Mouse (Mus musculus): ENCODE measurements at regions not wholly inside any gene's neighbourhood (a gene's known extent, or its start where the extent isn't known, plus 50 kb on each side); places are given as distances from the start of the nearest gene placed in this dataset.

DNA sequence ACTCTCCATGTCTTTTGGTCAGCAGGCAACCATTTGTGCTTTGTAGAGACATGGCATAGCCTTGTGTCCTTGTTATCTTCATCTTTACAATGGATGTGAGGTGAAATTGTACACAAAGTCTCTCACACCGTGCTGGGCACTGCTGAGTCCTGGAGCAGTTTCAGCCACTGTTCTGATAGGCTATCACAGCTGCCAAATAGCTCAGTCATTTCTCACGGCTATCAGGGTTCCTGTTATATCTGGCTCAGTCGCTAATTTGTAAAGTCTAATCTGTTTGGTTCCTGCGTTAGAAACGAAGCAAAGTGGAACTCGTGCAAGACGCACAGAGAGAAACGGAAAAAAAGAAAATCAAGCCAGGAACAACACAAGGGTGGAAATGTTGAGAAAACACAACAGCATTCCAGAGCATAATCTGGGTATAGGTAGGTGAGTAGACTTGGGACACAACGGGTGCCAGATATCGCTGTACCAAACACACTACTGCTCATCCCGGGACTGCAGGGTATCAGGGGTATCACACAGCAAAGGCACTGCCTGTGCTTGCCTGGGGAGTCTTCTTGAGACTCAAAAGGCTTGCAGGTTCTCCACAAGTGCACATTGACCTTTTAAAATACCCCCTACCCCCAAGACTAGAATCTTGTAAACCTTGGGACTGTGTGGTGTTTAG is 189.7 kb upstream of the Pde3a start:
- Histone ChIP-seq H3K27ac (replicated peaks; ENCODE audit: low read depth, low read length) (no peak overlapping the region), H3K9me3 (ENCODE audit: control insufficient read depth, low read length) (no peaks in the 10 kb centered on the region), H3K4me3 (replicated peaks; ENCODE audit: low read length) (no peak overlapping the region), H3K27me3 (ENCODE audit: control insufficient read depth, insufficient read depth, low read length) (no peaks in the 10 kb centered on the region), H3K4me1 (ENCODE audit: control insufficient read depth, insufficient read depth, low read length) (no peaks in the 10 kb centered on the region), H3K36me3 (ENCODE audit: control insufficient read depth, insufficient read depth, low read length) (no peaks in the 10 kb centered on the region), H3K9ac (ENCODE audit: low read depth, low read length, severe bottlenecking) (no peak overlapping the region), H3K4me2 (replicated peaks; ENCODE audit: low read depth, low read length, severe bottlenecking) (no peak overlapping the region)
- ATAC-seq (ENCODE audit: low FRiP score, low read depth) (no peak), DNase-seq (ENCODE audit: low spot score) (no peak)
- 92% methylated on average over 11 of the region's 11 CpGs for WGBS
- no peak for TF ChIP-seq POLR2A (IDR thresholded peaks at IDR 0.05; ENCODE audit: borderline replicate concordance, extremely low read depth, insufficient read depth, insufficient read length)

DNA sequence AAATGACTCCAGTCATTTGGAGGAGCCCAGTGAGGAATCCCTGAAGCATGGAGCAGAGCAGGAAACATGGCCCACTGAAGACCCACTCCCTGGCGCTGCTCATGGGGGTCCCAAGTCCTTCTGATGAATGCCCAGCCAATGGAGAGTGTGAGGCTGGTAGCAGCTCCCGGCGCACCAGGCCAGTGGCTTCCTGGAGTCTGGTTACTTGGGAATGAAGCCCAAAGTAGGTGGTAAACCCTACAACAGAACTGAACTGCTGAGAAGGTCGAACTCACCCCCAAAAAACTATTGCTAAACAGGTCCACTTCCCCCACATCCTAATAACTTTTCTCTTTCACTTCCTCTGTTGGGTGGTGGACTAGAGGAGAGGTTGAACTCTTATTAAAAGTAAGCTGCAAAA is 183.3 kb upstream of the Pde3a start:
- ATAC-seq (ENCODE audit: low FRiP score, low read depth) (no peak), DNase-seq (ENCODE audit: low spot score) (no peak)
- Histone ChIP-seq H3K4me2 (replicated peaks; ENCODE audit: low read depth, low read length, severe bottlenecking) (no peak overlapping the region), H3K4me1 (ENCODE audit: control insufficient read depth, insufficient read depth, low read length) (no peaks in the 10 kb centered on the region), H3K9ac (ENCODE audit: low read depth, low read length, severe bottlenecking) (no peak overlapping the region), H3K4me3 (replicated peaks; ENCODE audit: low read length) (no peak overlapping the region), H3K9me3 (ENCODE audit: control insufficient read depth, low read length) (no peaks in the 10 kb centered on the region), H3K36me3 (ENCODE audit: control insufficient read depth, insufficient read depth, low read length) (no peaks in the 10 kb centered on the region), H3K27me3 (ENCODE audit: control insufficient read depth, insufficient read depth, low read length) (no peaks in the 10 kb centered on the region), H3K27ac (replicated peaks; ENCODE audit: low read depth, low read length) (no peak overlapping the region)
- TF ChIP-seq POLR2A (IDR thresholded peaks at IDR 0.05; ENCODE audit: borderline replicate concordance, extremely low read depth, insufficient read depth, insufficient read length), result no peak
- WGBS, result 75% methylated on average over 4 of the region's 4 CpGs

DNA sequence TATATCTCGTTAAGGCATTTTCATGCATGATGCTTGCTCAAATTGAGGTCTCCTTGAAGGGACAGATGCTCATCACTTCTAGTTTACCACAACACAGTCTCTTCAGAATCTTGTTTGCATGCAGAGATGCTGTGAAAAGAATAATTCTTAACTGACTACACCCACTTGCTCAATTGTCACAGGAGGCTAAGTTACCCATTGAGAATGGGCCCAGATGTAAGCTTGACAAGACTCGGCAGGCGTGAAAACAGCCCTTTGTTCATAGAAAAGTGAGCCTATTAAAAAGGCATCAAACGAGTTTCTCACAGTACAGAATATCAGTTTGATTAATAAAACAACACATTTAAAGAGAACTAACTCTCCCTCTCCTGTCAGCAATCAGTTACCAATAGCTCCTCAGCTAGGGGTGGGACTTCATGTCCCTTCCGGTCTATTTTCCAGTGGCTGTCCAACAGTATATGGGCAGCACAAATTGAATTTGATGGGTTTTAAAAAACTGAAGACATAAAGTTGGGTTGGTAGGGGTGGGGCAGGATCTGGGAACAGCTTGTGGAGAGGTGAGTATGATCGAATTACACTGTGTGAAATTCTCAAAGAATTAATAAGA is 180.1 kb upstream of the Pde3a start:
- no peaks in the 10 kb centered on the region for H3K4me1 ChIP-seq (ENCODE audit: control insufficient read depth, insufficient read depth, low read length)
- H3K36me3 ChIP-seq (ENCODE audit: control insufficient read depth, insufficient read depth, low read length), result no peaks in the 10 kb centered on the region
- no peaks in the 10 kb centered on the region for H3K27me3 ChIP-seq (ENCODE audit: control insufficient read depth, insufficient read depth, low read length)
- no peak for DNase-seq (ENCODE audit: low spot score)
- no peak for ATAC-seq (ENCODE audit: low FRiP score, low read depth)
- TF ChIP-seq POLR2A (IDR thresholded peaks at IDR 0.05; ENCODE audit: borderline replicate concordance, extremely low read depth, insufficient read depth, insufficient read length), result no peak
- H3K4me2 ChIP-seq (replicated peaks; ENCODE audit: low read depth, low read length, severe bottlenecking), result no peak overlapping the region
- H3K4me3 ChIP-seq (replicated peaks; ENCODE audit: low read length), result no peak overlapping the region
- H3K9ac ChIP-seq (ENCODE audit: low read depth, low read length, severe bottlenecking), result no peak overlapping the region
- H3K9me3 ChIP-seq (ENCODE audit: control insufficient read depth, low read length), result no peaks in the 10 kb centered on the region
- H3K27ac ChIP-seq (replicated peaks; ENCODE audit: low read depth, low read length), result no peak overlapping the region
- 71% methylated on average over 6 of the region's 6 CpGs for WGBS

DNA sequence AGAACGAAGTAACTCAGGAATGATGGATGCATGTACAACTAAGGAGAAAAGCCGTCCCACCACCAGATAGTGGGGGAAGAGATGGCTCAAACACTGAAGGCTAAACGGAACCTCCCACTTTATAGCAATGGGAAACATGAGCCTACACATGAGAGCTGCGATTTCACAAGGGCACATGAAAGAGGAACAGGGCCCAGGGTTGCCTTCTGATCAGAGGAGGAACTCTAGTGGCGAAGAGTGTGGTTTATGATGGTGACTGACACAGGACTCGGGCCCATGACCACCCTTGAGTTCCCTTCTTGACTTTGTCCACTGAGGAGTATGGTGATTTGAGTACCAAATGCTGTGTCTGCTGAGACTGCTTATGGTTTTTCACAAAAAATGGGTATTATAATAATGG is 179.2 kb upstream of the Pde3a start:
- Histone ChIP-seq H3K9me3 (ENCODE audit: control insufficient read depth, low read length) (no peaks in the 10 kb centered on the region), H3K4me1 (ENCODE audit: control insufficient read depth, insufficient read depth, low read length) (no peaks in the 10 kb centered on the region), H3K27me3 (ENCODE audit: control insufficient read depth, insufficient read depth, low read length) (no peaks in the 10 kb centered on the region), H3K4me3 (replicated peaks; ENCODE audit: low read length) (no peak overlapping the region), H3K9ac (ENCODE audit: low read depth, low read length, severe bottlenecking) (no peak overlapping the region), H3K4me2 (replicated peaks; ENCODE audit: low read depth, low read length, severe bottlenecking) (no peak overlapping the region), H3K27ac (replicated peaks; ENCODE audit: low read depth, low read length) (no peak overlapping the region), H3K36me3 (ENCODE audit: control insufficient read depth, insufficient read depth, low read length) (no peaks in the 10 kb centered on the region)
- ATAC-seq (ENCODE audit: low FRiP score, low read depth) (no peak), DNase-seq (ENCODE audit: low spot score) (no peak)
- WGBS, result 75% methylated on average over 6 of the region's 6 CpGs
- no peak for TF ChIP-seq POLR2A (IDR thresholded peaks at IDR 0.05; ENCODE audit: borderline replicate concordance, extremely low read depth, insufficient read depth, insufficient read length)

GRCm38 (mm10) chr6:141071507-141071906 is 177.6 kb upstream of the Pde3a start:
- TF ChIP-seq POLR2A (IDR thresholded peaks at IDR 0.05; ENCODE audit: borderline replicate concordance, extremely low read depth, insufficient read depth, insufficient read length), result no peak
- WGBS, result 84% methylated on average over 2 of the region's 2 CpGs
- Histone ChIP-seq H3K4me3 (replicated peaks; ENCODE audit: low read length) (no peak overlapping the region), H3K9me3 (ENCODE audit: control insufficient read depth, low read length) (no peaks in the 10 kb centered on the region), H3K27ac (replicated peaks; ENCODE audit: low read depth, low read length) (no peak overlapping the region), H3K36me3 (ENCODE audit: control insufficient read depth, insufficient read depth, low read length) (no peaks in the 10 kb centered on the region), H3K4me1 (ENCODE audit: control insufficient read depth, insufficient read depth, low read length) (no peaks in the 10 kb centered on the region), H3K27me3 (ENCODE audit: control insufficient read depth, insufficient read depth, low read length) (no peaks in the 10 kb centered on the region), H3K4me2 (replicated peaks; ENCODE audit: low read depth, low read length, severe bottlenecking) (no peak overlapping the region), H3K9ac (ENCODE audit: low read depth, low read length, severe bottlenecking) (no peak overlapping the region)
- ATAC-seq (ENCODE audit: low FRiP score, low read depth), result no peak
- DNase-seq (ENCODE audit: low spot score), result no peak
